15 mouse cellular contexts compared by ENCODE assay signal in genomic region chr1:182687146-182687545, GRCm38 (mm10).
A peak's percentile ranks its signal among the peaks of the same experiment; 100 is the strongest.
DNase-seq lines count a peak whose midpoint lies in the region.
"Had no signal": no experiment of that assay in that cellular context is flagged by ENCODE, and none has a peak within 500 bp of the region (broad histone marks: within the 10 kb centered on the region; RNA-seq: fewer than 3 reads in every experiment).

No protein-coding gene starts in this region.

- peak; percentile 56 for DNase-seq in lung, postnatal 36 days
- no peak for DNase-seq in lung, postnatal 10 days
- peak; percentile 45 for DNase-seq in thymus, postnatal 4 days
- DNase-seq in thymus, postnatal 10 days (ENCODE audit: low spot score in 2 of 2) = no peak
- no peak for DNase-seq in retina, postnatal 1 day
- DNase-seq: adrenal gland, adult 8-10 months; adrenal gland, postnatal 14 days; adrenal gland, postnatal 36 days; B cell, adult 2 months; cerebellum, adult 11-12 months; cerebellum, adult 2 months; cerebellum, adult 9-10 months; cerebellum, postnatal 10 days; cerebellum, postnatal 25 days; forebrain, postnatal 0 days had no signal

Comparison
In these comparisons a context has a peak if more than half of its experiments do, and no peak if none do; other contexts are left out.
1. DNase-seq: peak in lung, postnatal 36 days (single experiment) and thymus, postnatal 4 days (single experiment); none in lung, postnatal 10 days (single experiment), thymus, postnatal 10 days (0 of 2) and retina, postnatal 1 day (single experiment).